Comparison of ENCODE assay signal across 8 mouse cellular contexts in the genomic region with DNA sequence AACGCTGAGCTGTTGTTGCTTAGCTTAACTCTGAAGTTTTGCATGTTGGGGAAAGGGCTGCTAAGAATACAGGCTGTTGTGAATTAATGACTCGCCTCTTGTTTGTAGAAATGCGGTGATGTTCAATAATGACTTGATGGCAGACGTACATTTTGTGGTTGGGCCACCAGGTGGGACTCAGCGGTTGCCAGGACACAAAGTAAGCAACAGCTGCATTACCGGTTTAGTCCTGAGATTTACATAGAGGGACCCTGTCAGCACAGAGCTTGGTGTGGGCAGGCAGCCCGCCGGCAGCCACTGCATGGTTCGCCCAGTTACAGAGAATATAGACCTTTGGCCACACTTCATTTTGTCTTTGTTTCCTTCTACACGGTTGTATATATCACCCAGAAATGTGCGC. TPM values are rescaled to one million over a fixed set of nuclear protein-coding genes. Genes with fewer than 3 reads are reported as not detected.
DNase-seq lines count a peak whose midpoint lies in the region; ATAC-seq and TF ChIP-seq lines count a peak whose summit lies in the region.

No protein-coding gene starts in this region.

- peak; percentile 27 for DNase-seq in gastrocnemius, adult 2 months
- DNase-seq in gastrocnemius, postnatal 10 days = no peak
- DNase-seq in brain, embryonic 14.5 days (ENCODE audit: low read depth) = peak; percentile 45
- DNase-seq in lung, postnatal 0 days (ENCODE audit: low spot score) = peak; percentile 47
- DNase-seq in urinary bladder, postnatal 25 days (ENCODE audit: low spot score) = no peak

- intact Hi-C loops in gastrocnemius, adult 2 months (cut with DNase I) = loop anchor here (2.0 to 5.0 kb wide), 2 partner anchors 23 to 247 kb away; a partner anchor contains a TSS

- H3K4me2 ChIP-seq in heart, embryonic 14.5 days (ENCODE audit: low read length) = peak overlapping the region; percentile 70
- peak overlapping the region; percentile 58 for H3K4me2 ChIP-seq in lung, postnatal 0 days (replicated peaks; ENCODE audit: low read depth, low read length)

- peak overlapping the region; percentile 70 for H3K9ac ChIP-seq in heart, embryonic 14.5 days (ENCODE audit: low read length)
- H3K9ac ChIP-seq in lung, postnatal 0 days (replicated peaks; ENCODE audit: low read depth) = peak overlapping the region; percentile 64

- H3K9me3 ChIP-seq in heart, embryonic 14.5 days (ENCODE audit: control insufficient read depth, low read length) = no peaks in the 10 kb centered on the region
- no peaks in the 10 kb centered on the region for H3K9me3 ChIP-seq in lung, postnatal 0 days (ENCODE audit: low read length)

- ATAC-seq in heart, embryonic 14.5 days (ENCODE audit: insufficient number of reproducible peaks, insufficient read depth, low FRiP score, low read depth) = no peak
- ATAC-seq in lung, postnatal 0 days = 0 out of 2 replicates have a peak, but pooled peaks have one; percentile 8
- no peak for ATAC-seq in megakaryocyte-erythroid progenitor cell, adult 5-6 weeks (replicated peaks; ENCODE audit: low FRiP score, low TSS enrichment, poor library complexity, severe bottlenecking)
- no peak for ATAC-seq in granulocyte monocyte progenitor cell, adult 5-6 weeks (replicated peaks; ENCODE audit: poor library complexity, severe bottlenecking)

- H3K27me3 ChIP-seq in heart, embryonic 14.5 days (ENCODE audit: control insufficient read depth, insufficient read depth, low read length) = no peaks in the 10 kb centered on the region
- H3K27me3 ChIP-seq in lung, postnatal 0 days (replicated peaks; ENCODE audit: insufficient read depth, low read length) = no peaks in the 10 kb centered on the region

- peaks cover 9 to 31% of the 10 kb centered on the region in 2 experiments for H3K4me1 ChIP-seq in heart, embryonic 14.5 days (ENCODE audit: control insufficient read depth in 2 of 2, insufficient read depth in 2 of 2, low read length in 2 of 2)
- peaks cover 18% of the 10 kb centered on the region for H3K4me1 ChIP-seq in lung, postnatal 0 days (ENCODE audit: insufficient read depth, low read depth, low read length)

- H3K27ac ChIP-seq in gastrocnemius, adult 2 months = peak overlapping the region; percentile 83
- H3K27ac ChIP-seq in heart, embryonic 14.5 days (replicated peaks in 1 of 2; ENCODE audit: control insufficient read depth in 1 of 2, insufficient read depth in 1 of 2, low read depth in 2 of 2, low read length in 2 of 2) = peak overlapping the region; percentile 6 to 89
- peak overlapping the region; percentile 86 for H3K27ac ChIP-seq in lung, postnatal 0 days (ENCODE audit: low read length)

- TF ChIP-seq POLR2A in brain, embryonic 14.5 days (IDR thresholded peaks at IDR 0.05; ENCODE audit: borderline replicate concordance, extremely low read depth, insufficient read depth, insufficient read length, poor library complexity, severe bottlenecking) = no peak

- WGBS in heart, embryonic 14.5 days = 53% methylated on average over 11 of the region's 11 CpGs
- 17% methylated on average over 11 of the region's 11 CpGs for WGBS in lung, postnatal 0 days

- peak overlapping the region; percentile 69 for H3K4me3 ChIP-seq in gastrocnemius, adult 2 months
- peak overlapping the region; percentile 25 to 49 for H3K4me3 ChIP-seq in heart, embryonic 14.5 days (ENCODE audit: control insufficient read depth in 1 of 2, insufficient read depth in 1 of 2, low read depth in 1 of 2, low read length in 2 of 2)
- H3K4me3 ChIP-seq in lung, postnatal 0 days (ENCODE audit: low read depth, low read length) = peak overlapping the region; percentile 48

- TF ChIP-seq CTCF in gastrocnemius, adult 2 months (IDR thresholded peaks at IDR 0.05) = no peak
- TF ChIP-seq CTCF in brain, embryonic 14.5 days (IDR thresholded peaks at IDR 0.05; ENCODE audit: borderline replicate concordance, extremely low read depth, insufficient read depth, insufficient read length) = no peak
- peak; percentile 33; the same call in 1 of the 2 replicates for TF ChIP-seq CTCF in lung, postnatal 0 days (IDR thresholded peaks at IDR 0.05)

- no peak for TF ChIP-seq EP300 in lung, postnatal 0 days (IDR thresholded peaks at IDR 0.05)

- peaks cover 31% of the 10 kb centered on the region for H3K36me3 ChIP-seq in heart, embryonic 14.5 days (ENCODE audit: control insufficient read depth, insufficient read depth, low read length)
- peaks cover 7% of the 10 kb centered on the region; the same call in 1 of the 2 replicates for H3K36me3 ChIP-seq in lung, postnatal 0 days (ENCODE audit: insufficient read depth, low read length)

RNA-seq across cellular contexts. Expression of a gene that starts 23.3 kb away (rescaled TPM):
- total RNA-seq in gastrocnemius, adult 2 months (2021) = 1 to 10 TPM; 8.4 to 9.7 TPM
- total RNA-seq in gastrocnemius, postnatal 10 days (2021) = 10 to 100 TPM; 21.1 to 21.5 TPM
- polyA plus RNA-seq in brain, embryonic 14.5 days (2012; rRNA removed) = 34.5 and 46.4 TPM in 2 replicates
- polyA plus RNA-seq in heart, embryonic 14.5 days (2014; fragmentation: Nextera tagmentation; extraction: Ambion mirVana) = 13.3 and 14.2 TPM in 2 replicates
- polyA plus RNA-seq in lung, postnatal 0 days (2015; fragmentation: Nextera tagmentation; extraction: Ambion mirVana) = 53.7 and 58.6 TPM in 2 replicates
- total RNA-seq in megakaryocyte-erythroid progenitor cell, adult 5-6 weeks (2014; fragmentation: Nextera tagmentation) = 0.85 and 2.0 TPM in 2 replicates
- total RNA-seq in megakaryocyte-erythroid progenitor cell, adult 5-6 weeks (2017) = 1.1 and 2.5 TPM in 2 replicates
- total RNA-seq in granulocyte monocyte progenitor cell, adult 5-6 weeks (2014; fragmentation: Nextera tagmentation) = 2.0 and 3.7 TPM in 2 replicates
- total RNA-seq in granulocyte monocyte progenitor cell, adult 5-6 weeks (2017) = 1.1 and 1.2 TPM in 2 replicates

Comparison
In these comparisons a context has a peak if more than half of its experiments do, and no peak if none do; other contexts are left out.
1. DNase-seq: peak in gastrocnemius, adult 2 months (single experiment), brain, embryonic 14.5 days (single experiment) and lung, postnatal 0 days (single experiment); none in gastrocnemius, postnatal 10 days (single experiment) and urinary bladder, postnatal 25 days (single experiment).
2. Peak in every context shown above with its lines, with median percentiles within 50 percentile points of each other: H3K27ac ChIP-seq and H3K4me3 ChIP-seq.